Mouse (Mus musculus): ENCODE measurements at regions not wholly inside any gene's neighbourhood (a gene's known extent, or its start where the extent isn't known, plus 50 kb on each side); places are given as distances from the start of the nearest gene placed in this dataset.

DNA sequence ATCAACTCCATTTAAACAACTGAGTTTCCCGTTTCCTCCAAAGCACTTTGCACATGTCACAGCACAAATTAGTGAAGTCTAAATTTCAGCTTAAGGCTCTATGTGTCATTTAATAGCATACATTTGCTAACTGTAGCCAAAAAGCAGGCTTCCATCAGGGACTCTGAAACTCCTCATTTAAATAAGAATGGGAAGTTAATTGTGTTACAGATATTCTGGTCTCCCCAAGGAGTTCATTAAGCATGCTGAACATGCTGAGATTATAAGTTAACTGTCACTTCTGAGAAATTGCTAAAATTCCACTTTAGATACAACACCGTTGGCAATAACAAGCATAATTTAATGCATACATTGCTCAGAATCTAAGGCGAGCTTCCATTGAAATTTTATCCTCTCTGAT lies 1863.3 kb upstream of the Pcdh20 start:
- no peak for TF ChIP-seq POLR2A (IDR thresholded peaks at IDR 0.05; ENCODE audit: extremely low read depth, insufficient read depth, low read length)
- no peak for TF ChIP-seq CTCF (IDR thresholded peaks at IDR 0.05; ENCODE audit: extremely low read depth, insufficient read depth, low read length)

Measured in cortical plate, adult 2 months (tissue).